Mouse (Mus musculus) hindbrain, embryonic 11.5 days (tissue): ENCODE measurements around the gene Fam90a1a. TPM values are rescaled to one million over a fixed set of nuclear protein-coding genes. Genes with fewer than 3 reads are reported as not detected.

Experiments
- ATAC-seq: fragments of 200-750 bp; cut with Nextera tagmentation; 2 replicates; pipeline ENCODE4 v1.8.0; 2017; ENCODE audit warnings: mild to moderate bottlenecking, moderate TSS enrichment, moderate library complexity; ENCODE audit not compliant: low FRiP score
- DNase-seq: peaks from one replicate; pipeline ENCODE4 v3.0.0-alpha.2; 2015; ENCODE audit warnings: low spot score
- H3K27ac ChIP-seq: fragments of 300-500 bp; sonication (generic); 2 replicates; pipeline ENCODE4 v1.5.1; 2014; ENCODE audit warnings: mild to moderate bottlenecking, low read depth, low read length
- H3K27me3 ChIP-seq: fragments of 300-500 bp; sonication (generic); 2 replicates; pipeline ENCODE4 v1.6.1; 2014; ENCODE audit warnings: mild to moderate bottlenecking, low read length, moderate library complexity, mixed read lengths; ENCODE audit not compliant: control insufficient read depth, insufficient read depth
- H3K36me3 ChIP-seq: fragments of 300-500 bp; sonication (generic); 2 replicates; pipeline ENCODE4 v1.6.1; 2014; ENCODE audit warnings: mild to moderate bottlenecking, low read length, moderate library complexity, mixed read lengths; ENCODE audit not compliant: control insufficient read depth, insufficient read depth
- H3K4me1 ChIP-seq: fragments of 300-500 bp; sonication (generic); replicated peaks from 2 replicates; pipeline ENCODE4 v1.6.1; 2014; ENCODE audit warnings: low read length, mixed read lengths; ENCODE audit not compliant: control insufficient read depth, insufficient read depth
- H3K4me2 ChIP-seq: fragments of 300-500 bp; sonication (generic); replicated peaks from 2 replicates; pipeline ENCODE4 v1.6.1; 2014; ENCODE audit warnings: mild to moderate bottlenecking, low read depth, low read length
- H3K4me3 ChIP-seq: fragments of 300-500 bp; sonication (generic); 2 replicates; pipeline ENCODE4 v1.5.1; 2014; ENCODE audit warnings: low read depth, low read length
- H3K9ac ChIP-seq: fragments of 300-500 bp; sonication (generic); 2 replicates; pipeline ENCODE4 v1.6.1; 2014; ENCODE audit warnings: low read depth, low read length
- H3K9me3 ChIP-seq: fragments of 300-500 bp; sonication (generic); 2 replicates; pipeline ENCODE4 v1.6.1; 2016; ENCODE audit warnings: low read length; ENCODE audit not compliant: control insufficient read depth
- WGBS: fragments of 180-500 bp; shearing (Covaris S2); extraction: QIAGEN DNeasy Blood & Tissue Kit; methylation state at CpG from one replicate; pipeline ENCODE4 v1.1.7; 2014; 5-methylcytosine and 5-hydroxymethylcytosine counted together
- polyA plus RNA-seq: library from polyadenylated mRNA; unstranded; fragments of >200 nt; fragmentation: Nextera tagmentation; extraction: Ambion mirVana; gene quantifications from 2 replicates; pipeline ENCODE4 v1.2.1, GENCODE M21; 2014

Fam90a1a gene
- polyA plus RNA-seq, 1 experiment from 2014 or later = not detected

- ATAC-seq = no peak
- Histone ChIP-seq H3K27me3 (no peaks in the 10 kb centered on the region), H3K4me2 (no peak overlapping the region)
Measured at GRCm38 (mm10) chr8:21955321-21955720, 3.2 kb upstream of the Fam90a1a start.

GRCm38 (mm10) chr8:21956336-21956735 lies 2.2 kb upstream of the Fam90a1a start:
- Histone ChIP-seq H3K27ac (no peak overlapping the region), H3K4me2 (no peak overlapping the region), H3K27me3 (no peaks in the 10 kb centered on the region), H3K36me3 (no peaks in the 10 kb centered on the region), H3K4me3 (no peak overlapping the region), H3K9me3 (no peaks in the 10 kb centered on the region), H3K9ac (no peak overlapping the region), H3K4me1 (no peaks in the 10 kb centered on the region)
- 80% methylated on average over 3 of the region's 3 CpGs for WGBS
- no peak for DNase-seq
- no peak for ATAC-seq

More at GRCm38 (mm10) chr8:21955321-21955720, 3.2 kb upstream of the Fam90a1a start:
- Histone ChIP-seq H3K36me3 (no peaks in the 10 kb centered on the region), H3K9me3 (no peaks in the 10 kb centered on the region), H3K27ac (no peak overlapping the region), H3K4me1 (no peaks in the 10 kb centered on the region), H3K4me3 (no peak overlapping the region), H3K9ac (no peak overlapping the region)
- DNase-seq = peak; percentile 71
- 5% methylated on average over 9 of the region's 9 CpGs for WGBS

GRCm38 (mm10) chr8:21966646-21967045 lies 8.1 kb downstream of the Fam90a1a start:
- Histone ChIP-seq H3K27me3 (no peaks in the 10 kb centered on the region), H3K4me2 (no peak overlapping the region), H3K9me3 (no peaks in the 10 kb centered on the region), H3K27ac (no peak overlapping the region), H3K4me1 (no peaks in the 10 kb centered on the region), H3K36me3 (no peaks in the 10 kb centered on the region), H3K9ac (no peak overlapping the region), H3K4me3 (no peak overlapping the region)
- 82% methylated on average over 1 of the region's 1 CpGs for WGBS
- no peak for ATAC-seq
- DNase-seq = no peak

GRCm38 (mm10) chr8:21969475-21969874 lies 11.0 kb downstream of the Fam90a1a start, which contains the start of gene Ccdc70:
Gene Ccdc70, plus strand, starts transcription at chr8:21969775.
- Histone ChIP-seq H3K9me3 (no peaks in the 10 kb centered on the region), H3K4me2 (no peak within 1 kb of the TSS), H3K36me3 (no peaks in the 10 kb centered on the region), H3K4me3 (no peak within 1 kb of the TSS), H3K4me1 (no peaks in the 10 kb centered on the region), H3K27ac (no peak within 1 kb of the TSS), H3K9ac (no peak within 1 kb of the TSS), H3K27me3 (no peaks in the 10 kb centered on the region)
- ATAC-seq (no peak), DNase-seq (no peak)
- 88% methylated on average over 3 of the region's 3 CpGs for whole genome bisulfite sequencing

- Histone ChIP-seq H3K4me3 (no peak overlapping the region), H3K27ac (no peak overlapping the region), H3K36me3 (no peaks in the 10 kb centered on the region), H3K27me3 (no peaks in the 10 kb centered on the region), H3K9me3 (no peaks in the 10 kb centered on the region), H3K9ac (no peak overlapping the region), H3K4me1 (no peaks in the 10 kb centered on the region), H3K4me2 (no peak overlapping the region)
- DNase-seq (no peak), ATAC-seq (no peak)
- WGBS = 71% methylated on average over 4 of the region's 4 CpGs
Measured at GRCm38 (mm10) chr8:21978193-21978592, 19.7 kb downstream of the Fam90a1a start.

- Histone ChIP-seq H3K4me3 (no peak overlapping the region), H3K4me1 (no peaks in the 10 kb centered on the region), H3K27ac (no peak overlapping the region), H3K4me2 (no peak overlapping the region), H3K9me3 (no peaks in the 10 kb centered on the region), H3K27me3 (no peaks in the 10 kb centered on the region), H3K9ac (no peak overlapping the region), H3K36me3 (no peaks in the 10 kb centered on the region)
- peak; percentile 49 for ATAC-seq
- peak; percentile 24 for DNase-seq
- WGBS = 63% methylated on average over 8 of the region's 8 CpGs
Measured at GRCm38 (mm10) chr8:21981664-21982337, 23.3 kb downstream of the Fam90a1a start.

GRCm38 (mm10) chr8:21992184-21992583 lies 33.7 kb downstream of the Fam90a1a start:
- Histone ChIP-seq H3K9me3 (no peaks in the 10 kb centered on the region), H3K27ac (no peak overlapping the region), H3K4me1 (no peaks in the 10 kb centered on the region), H3K36me3 (no peaks in the 10 kb centered on the region), H3K9ac (no peak overlapping the region), H3K27me3 (no peaks in the 10 kb centered on the region), H3K4me3 (no peak overlapping the region), H3K4me2 (no peak overlapping the region)
- no peak for ATAC-seq
- WGBS = 22% methylated on average over 6 of the region's 6 CpGs
- peak; percentile 34 for DNase-seq

- peak; percentile 8 for DNase-seq
- no peaks in the 10 kb centered on the region for H3K9me3 ChIP-seq
- no peak overlapping the region for H3K9ac ChIP-seq
- no peaks in the 10 kb centered on the region for H3K4me1 ChIP-seq
- no peaks in the 10 kb centered on the region for H3K36me3 ChIP-seq
- 63% methylated on average over 3 of the region's 3 CpGs for WGBS
- no peak overlapping the region for H3K27ac ChIP-seq
- no peak overlapping the region for H3K4me3 ChIP-seq
- ATAC-seq = no peak
- H3K27me3 ChIP-seq = no peaks in the 10 kb centered on the region
- H3K4me2 ChIP-seq = no peak overlapping the region
Measured at GRCm38 (mm10) chr8:21995181-21995580, 36.7 kb downstream of the Fam90a1a start.

GRCm38 (mm10) chr8:22004750-22005522 lies 46.4 kb downstream of the Fam90a1a start:
- Histone ChIP-seq H3K4me1 (no peaks in the 10 kb centered on the region), H3K9ac (no peak overlapping the region), H3K9me3 (no peaks in the 10 kb centered on the region), H3K36me3 (no peaks in the 10 kb centered on the region), H3K4me2 (no peak overlapping the region), H3K4me3 (no peak overlapping the region), H3K27me3 (no peaks in the 10 kb centered on the region), H3K27ac (no peak overlapping the region)
- WGBS = 81% methylated on average over 14 of the region's 14 CpGs
- DNase-seq = no peak
- ATAC-seq = no peak
